Mouse (Mus musculus): Measurements from ENCODE around the gene Cry1.

Gene Cry1

DNA sequence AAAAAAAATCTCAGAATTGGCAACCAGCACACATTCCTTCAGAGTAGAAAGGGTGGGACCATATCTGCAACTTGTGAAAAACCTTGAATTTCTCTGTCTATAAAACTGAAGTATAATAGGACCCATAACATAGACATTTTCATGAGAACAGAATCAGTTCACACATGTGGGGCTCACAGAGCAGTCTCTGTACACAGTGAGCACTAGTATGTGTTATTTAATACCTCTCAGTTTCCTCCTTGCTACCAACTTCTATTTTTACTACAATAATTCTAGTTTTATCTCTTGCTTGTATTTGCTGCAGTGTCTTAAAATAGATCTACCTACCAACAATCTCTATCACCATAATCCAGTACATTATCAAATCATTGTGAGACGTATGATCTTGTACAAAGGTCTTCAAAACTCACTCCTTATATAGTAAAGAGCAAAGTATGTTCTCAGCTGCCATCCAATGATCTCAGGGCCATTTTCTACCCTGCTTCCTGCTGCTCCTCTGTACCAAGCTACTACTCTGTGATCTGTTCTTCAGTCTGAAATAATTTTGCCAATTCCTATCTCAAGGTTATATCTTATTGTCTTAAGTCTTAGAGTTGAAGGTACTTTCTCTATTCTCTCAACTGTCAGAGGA, 24.8 kb downstream of the Cry1 start:
- DNase-seq, result no peak

- DNase-seq, result no peak
Observed at GRCm38 (mm10) chr10:85157451-85157850, 27.4 kb downstream of the Cry1 start.

GRCm38 (mm10) chr10:85154195-85154594, 30.7 kb downstream of the Cry1 start:
- peak; percentile 65 for DNase-seq

- DNase-seq, result no peak
Observed at GRCm38 (mm10) chr10:85149226-85149625, 35.6 kb downstream of the Cry1 start.

DNA sequence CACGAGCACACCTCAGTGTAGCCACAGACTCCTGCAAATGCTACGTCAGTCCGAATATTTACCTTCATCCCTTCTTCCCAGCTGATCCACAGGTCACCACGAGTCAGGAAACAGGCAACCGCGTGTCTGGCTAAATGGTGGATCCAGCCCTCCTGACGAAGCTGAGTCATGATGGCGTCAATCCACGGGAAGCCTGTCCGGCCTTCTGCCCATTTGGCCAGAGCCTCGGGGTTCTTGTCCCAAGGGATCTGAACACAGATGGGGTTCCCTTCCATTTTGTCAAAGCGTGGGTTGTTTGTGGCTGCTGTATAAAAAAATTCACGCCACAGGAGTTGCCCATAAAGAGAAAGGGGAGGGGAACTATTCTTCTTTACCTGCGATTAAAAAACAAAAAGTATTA, 38.6 kb downstream of the Cry1 start:
- peak; percentile 32 for DNase-seq

GRCm38 (mm10) chr10:85141465-85141864, 43.4 kb downstream of the Cry1 start:
- no peak for DNase-seq

- no peak for DNase-seq
Observed at GRCm38 (mm10) chr10:85136573-85136972, 48.3 kb downstream of the Cry1 start.

GRCm38 (mm10) chr10:85128453-85128852, 56.4 kb downstream of the Cry1 start:
- DNase-seq, result no peak

- peak; percentile 96 for DNase-seq
Observed at GRCm38 (mm10) chr10:85127395-85128287, 57.2 kb downstream of the Cry1 start, which contains the start of gene Mterf2. Gene Mterf2, minus strand, starts transcription at chr10:85128027.

DNA sequence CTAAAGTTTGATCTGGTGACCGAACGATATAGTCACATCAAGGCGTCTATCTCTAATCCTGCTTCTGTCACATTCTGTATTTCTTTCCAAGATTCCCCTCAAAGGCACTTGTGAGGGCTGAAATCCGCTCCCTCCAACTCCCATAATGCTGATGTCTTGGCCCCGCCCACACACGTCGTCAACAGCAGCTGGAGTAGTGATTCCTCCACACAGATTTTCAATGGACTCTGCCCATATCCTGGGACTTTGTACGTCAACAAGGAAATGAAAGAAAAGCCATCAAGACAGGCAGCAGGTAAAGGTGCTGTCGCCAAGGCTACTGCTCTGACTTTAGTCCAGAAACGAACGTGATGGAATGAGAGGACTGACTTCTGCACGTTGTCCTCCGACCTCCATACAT, 59.7 kb downstream of the Cry1 start:
- no peak for DNase-seq

DNA sequence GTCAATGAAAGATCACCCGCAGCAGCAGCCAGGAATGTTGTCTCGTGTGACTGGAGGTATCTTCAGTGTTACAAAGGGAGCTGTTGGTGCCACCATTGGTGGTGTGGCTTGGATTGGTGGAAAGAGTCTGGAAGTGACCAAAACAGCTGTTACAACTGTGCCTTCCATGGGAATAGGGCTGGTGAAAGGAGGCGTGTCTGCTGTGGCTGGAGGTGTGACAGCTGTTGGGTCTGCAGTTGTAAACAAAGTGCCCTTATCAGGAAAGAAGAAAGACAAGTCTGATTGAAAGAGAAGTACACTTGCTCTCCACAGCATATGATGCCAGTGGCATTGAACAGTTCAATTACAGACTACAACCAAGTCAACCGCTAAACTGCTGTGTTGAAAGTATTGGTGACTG, 70.5 kb downstream of the Cry1 start:
- no peak for DNase-seq

DNA sequence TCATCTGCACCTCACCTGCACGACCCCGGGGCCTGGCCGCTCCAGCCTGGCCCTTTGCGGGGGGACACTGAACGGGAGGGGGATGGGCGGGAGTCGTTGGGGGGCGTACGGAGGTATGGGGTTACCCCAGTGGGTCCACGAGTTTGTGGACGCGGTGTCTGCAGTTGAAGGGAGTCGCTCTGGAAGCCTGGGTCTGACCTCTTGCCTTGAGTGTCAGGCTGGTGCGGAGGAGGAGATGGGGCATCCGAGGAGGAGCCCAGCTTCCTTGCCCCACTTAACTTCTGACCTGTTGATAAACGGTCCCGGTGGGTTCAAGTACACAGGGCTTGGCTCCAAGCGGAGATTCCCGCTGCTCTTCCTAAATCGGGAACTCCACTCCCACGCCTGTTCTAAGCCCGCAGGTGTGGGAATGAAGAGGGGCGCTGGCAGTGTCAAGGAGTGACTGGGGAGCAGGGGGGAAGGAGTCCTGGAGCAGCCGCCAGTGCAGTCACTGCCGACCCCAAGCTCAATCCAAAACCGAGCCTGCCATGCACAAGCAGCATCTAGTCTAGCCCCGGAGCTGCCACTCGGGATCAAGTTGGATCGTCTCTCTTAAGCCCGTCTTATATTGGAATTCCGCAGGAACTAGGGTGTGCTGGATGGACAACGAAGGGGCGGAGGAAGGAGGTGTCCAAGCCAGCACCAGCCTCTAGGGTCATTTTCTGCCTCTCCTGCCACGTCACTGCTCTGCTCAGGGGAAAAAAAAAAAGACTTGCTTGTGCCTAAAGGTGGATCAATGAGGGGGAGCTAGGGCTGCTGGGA, 81.6 kb downstream of the Cry1 start:
- DNase-seq, result peak; percentile 20

GRCm38 (mm10) chr10:85102247-85103084, 82.4 kb downstream of the Cry1 start, which contains the start of the genes Fhl4 and Tmem263:
Gene Fhl4, minus strand, starts transcription at chr10:85102495.
Gene Tmem263, plus strand, starts transcription at chr10:85102627.
- DNase-seq, result peak; percentile 72

GRCm38 (mm10) chr10:85101841-85102240, 83.0 kb downstream of the Cry1 start:
- peak; percentile 33 for DNase-seq
